Mouse (Mus musculus) ovary, adult 18-20 months (tissue): Measurements from ENCODE around the gene Tnfsf15.

Experiments used
- DNase-seq: peaks from one replicate; pipeline ENCODE4 v3.0.0; 2022; ENCODE audit warnings: low spot score, mixed read lengths

Tnfsf15 gene

DNA sequence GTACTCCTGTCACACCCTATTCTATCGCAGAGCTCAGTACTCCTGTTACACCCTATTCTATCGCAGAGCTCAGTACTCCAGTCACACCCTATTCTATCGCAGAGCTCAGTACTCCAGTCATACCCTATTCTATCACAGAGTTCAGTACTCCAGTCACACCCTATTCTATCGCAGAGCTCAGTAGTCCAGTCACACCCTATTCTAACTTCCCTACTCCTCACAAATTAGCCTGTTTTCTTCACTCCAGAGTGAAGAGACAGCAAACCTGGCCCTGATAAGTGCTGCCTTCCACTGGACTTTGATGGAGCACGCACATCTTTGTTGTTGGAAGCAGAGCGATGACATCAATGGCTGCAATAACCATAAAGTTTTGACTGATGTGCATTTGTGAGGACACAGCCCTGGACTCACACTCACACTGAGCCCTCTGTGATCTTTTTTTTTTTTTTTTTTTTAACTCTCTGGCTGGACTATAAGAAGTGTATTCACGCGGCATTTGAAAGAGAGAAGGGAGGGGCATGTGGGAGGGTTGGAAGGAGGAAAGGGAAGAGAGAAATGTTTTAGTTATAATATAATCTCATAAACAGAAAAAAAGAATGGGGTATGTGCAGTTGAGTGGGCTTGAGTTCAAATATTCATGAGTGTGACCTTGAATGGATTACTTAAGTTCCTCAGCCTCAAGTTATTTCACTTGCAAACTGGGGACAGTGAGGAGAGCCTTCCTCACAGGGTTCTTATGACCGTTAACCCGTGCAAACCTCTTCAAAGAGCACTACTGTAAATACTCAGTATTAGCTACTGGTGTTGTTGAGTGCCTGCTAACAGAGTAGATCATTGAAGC, 60.3 kb downstream of the Tnfsf15 start:
- no peak for DNase-seq

DNA sequence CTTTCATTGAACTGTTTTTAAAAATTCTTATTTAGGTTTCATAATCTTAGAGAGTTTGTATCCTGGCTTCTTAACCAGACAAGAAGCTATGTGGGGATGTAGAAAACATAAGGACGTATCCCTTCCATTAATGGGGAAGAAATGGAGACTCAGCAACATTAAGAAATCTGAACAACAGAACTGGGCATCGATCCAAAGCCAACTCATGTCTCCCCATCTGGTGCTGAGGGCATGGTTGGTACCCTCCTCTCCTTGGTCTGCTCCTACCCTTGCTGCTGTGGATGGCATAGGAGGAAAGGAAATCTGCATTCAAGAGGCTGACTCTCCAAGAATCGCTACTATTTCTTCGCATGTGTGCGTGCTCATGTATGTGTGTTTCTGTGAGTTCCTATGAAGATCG, 61.2 kb downstream of the Tnfsf15 start:
- no peak for DNase-seq

DNA sequence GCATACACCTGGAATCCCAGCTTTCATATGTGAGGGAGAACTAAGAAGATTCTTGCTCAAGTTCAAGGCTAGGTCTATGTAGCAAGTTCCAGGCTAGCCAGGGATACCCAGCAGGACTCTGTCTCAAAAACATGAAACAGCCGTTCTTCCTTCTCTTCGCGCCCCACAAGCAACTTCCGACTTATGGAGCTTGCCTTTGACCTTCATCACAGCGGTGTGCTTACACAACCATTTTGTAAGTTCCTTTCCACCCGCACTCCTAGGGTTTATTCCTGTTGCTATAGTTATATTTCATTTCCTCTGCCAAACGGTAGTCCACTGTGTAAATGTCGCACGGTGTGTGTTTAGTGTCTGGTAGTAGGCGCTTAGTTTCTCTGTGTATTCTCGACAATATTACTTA, 61.9 kb downstream of the Tnfsf15 start:
- DNase-seq, result no peak

DNA sequence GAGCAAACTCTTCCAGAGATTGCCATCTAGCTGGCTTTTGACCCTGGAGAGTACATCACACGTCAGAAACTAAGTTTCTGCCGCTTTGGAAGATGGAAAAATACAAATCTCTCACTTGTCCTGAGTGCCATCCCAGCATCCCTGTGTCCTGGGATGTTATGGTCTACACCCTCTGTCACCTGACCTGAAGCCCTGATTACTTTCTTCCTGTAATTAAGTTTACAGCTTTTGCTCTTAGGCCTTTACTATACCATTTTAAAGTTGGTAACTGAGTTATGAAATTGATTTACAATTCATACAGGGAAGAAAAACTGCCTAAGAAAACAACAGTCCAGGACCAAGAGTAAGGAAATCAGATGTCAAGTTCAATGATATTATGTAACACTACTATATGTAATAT, 62.5 kb downstream of the Tnfsf15 start:
- no peak for DNase-seq

DNA sequence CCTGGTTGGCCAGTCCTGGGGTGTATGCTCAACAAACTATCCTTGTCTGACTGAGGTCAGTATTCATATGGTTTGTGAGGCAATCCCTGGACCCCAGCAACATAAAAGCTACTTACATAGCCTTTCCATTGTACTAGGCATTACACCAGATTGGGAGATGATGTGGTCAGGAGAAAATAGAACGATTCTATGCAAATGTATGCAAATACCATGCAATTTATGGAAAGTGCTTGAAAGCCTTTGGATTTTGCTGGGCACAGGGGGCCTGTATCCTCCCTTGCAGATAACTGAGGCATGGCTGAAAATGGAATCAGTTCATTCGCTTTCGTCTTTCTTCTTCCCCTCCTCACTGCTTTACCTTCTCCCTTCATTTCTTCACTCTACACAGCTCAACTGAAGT, 63.4 kb downstream of the Tnfsf15 start:
- DNase-seq, result no peak
